Mouse (Mus musculus): ENCODE results near the gene Zfyve28. TPM values are rescaled to one million over a fixed set of nuclear protein-coding genes. Genes with fewer than 3 reads are reported as not detected.

The Zfyve28 gene
- polyA plus RNA-seq, 1 experiment, result 42.2 TPM

GRCm38 (mm10) chr5:34191021-34191420 lies 97.2 kb downstream of the Zfyve28 start:
- TF ChIP-seq CTCF (IDR thresholded peaks at IDR 0.05; ENCODE audit: extremely low read depth, insufficient read depth, low read length) (no peak), POLR2A (IDR thresholded peaks at IDR 0.05; ENCODE audit: extremely low read depth, insufficient read depth, low read length) (no peak)
- Histone ChIP-seq H3K4me1 (ENCODE audit: control insufficient read depth, insufficient read depth, low read length) (peaks cover 11% of the 10 kb centered on the region), H3K27ac (ENCODE audit: insufficient read depth, low read length) (no peak overlapping the region)

GRCm38 (mm10) chr5:34189521-34189920 lies 98.7 kb downstream of the Zfyve28 start:
- Histone ChIP-seq H3K27ac (ENCODE audit: insufficient read depth, low read length) (no peak overlapping the region), H3K4me3 (ENCODE audit: insufficient read depth, low read length) (no peak overlapping the region), H3K4me1 (ENCODE audit: control insufficient read depth, insufficient read depth, low read length) (peaks cover 6% of the 10 kb centered on the region)
- TF ChIP-seq POLR2A (IDR thresholded peaks at IDR 0.05; ENCODE audit: extremely low read depth, insufficient read depth, low read length), result no peak
- no peak for TF ChIP-seq CTCF (IDR thresholded peaks at IDR 0.05; ENCODE audit: extremely low read depth, insufficient read depth, low read length)

More at GRCm38 (mm10) chr5:34191021-34191420, 97.2 kb downstream of the Zfyve28 start:
- no peak overlapping the region for H3K4me3 ChIP-seq (ENCODE audit: insufficient read depth, low read length)

GRCm38 (mm10) chr5:34188856-34189255 lies 99.4 kb downstream of the Zfyve28 start:
- no peak overlapping the region for H3K27ac ChIP-seq (ENCODE audit: insufficient read depth, low read length)
- TF ChIP-seq POLR2A (IDR thresholded peaks at IDR 0.05; ENCODE audit: extremely low read depth, insufficient read depth, low read length) (no peak), CTCF (IDR thresholded peaks at IDR 0.05; ENCODE audit: extremely low read depth, insufficient read depth, low read length) (no peak)
- peaks cover 9% of the 10 kb centered on the region for H3K4me1 ChIP-seq (ENCODE audit: control insufficient read depth, insufficient read depth, low read length)
- peak overlapping the region; percentile 48; the same call in 1 of the 2 replicates for H3K4me3 ChIP-seq (ENCODE audit: insufficient read depth, low read length)

- Histone ChIP-seq H3K27ac (ENCODE audit: insufficient read depth, low read length) (peak within 1 kb of the TSS; percentile 82), H3K4me3 (ENCODE audit: insufficient read depth, low read length) (peak within 1 kb of the TSS; percentile 76), H3K4me1 (ENCODE audit: control insufficient read depth, insufficient read depth, low read length) (peaks cover 12% of the 10 kb centered on the region)
- TF ChIP-seq CTCF (IDR thresholded peaks at IDR 0.05; ENCODE audit: extremely low read depth, insufficient read depth, low read length) (no peak), POLR2A (IDR thresholded peaks at IDR 0.05; ENCODE audit: extremely low read depth, insufficient read depth, low read length) (peak; percentile 88)
Measured at GRCm38 (mm10) chr5:34187601-34188316, 100.5 kb downstream of the Zfyve28 start, which contains the start of gene Mxd4. Gene Mxd4 (minus strand): TSS chr5:34187720.

GRCm38 (mm10) chr5:34186961-34187391 lies 101.3 kb downstream of the Zfyve28 start:
- no peak for TF ChIP-seq CTCF (IDR thresholded peaks at IDR 0.05; ENCODE audit: extremely low read depth, insufficient read depth, low read length)
- TF ChIP-seq POLR2A (IDR thresholded peaks at IDR 0.05; ENCODE audit: extremely low read depth, insufficient read depth, low read length), result no peak
- H3K4me1 ChIP-seq (ENCODE audit: control insufficient read depth, insufficient read depth, low read length), result peaks cover 17% of the 10 kb centered on the region
- peak overlapping the region; percentile 58; the same call in 1 of the 2 replicates for H3K27ac ChIP-seq (ENCODE audit: insufficient read depth, low read length)
- H3K4me3 ChIP-seq (ENCODE audit: insufficient read depth, low read length), result peak overlapping the region; percentile 76

GRCm38 (mm10) chr5:34186391-34186790 lies 101.9 kb downstream of the Zfyve28 start:
- H3K27ac ChIP-seq (ENCODE audit: insufficient read depth, low read length), result peak overlapping the region; percentile 58; the same call in 1 of the 2 replicates
- H3K4me1 ChIP-seq (ENCODE audit: control insufficient read depth, insufficient read depth, low read length), result peaks cover 19% of the 10 kb centered on the region
- peak overlapping the region; percentile 76 for H3K4me3 ChIP-seq (ENCODE audit: insufficient read depth, low read length)
- TF ChIP-seq CTCF (IDR thresholded peaks at IDR 0.05; ENCODE audit: extremely low read depth, insufficient read depth, low read length) (no peak), POLR2A (IDR thresholded peaks at IDR 0.05; ENCODE audit: extremely low read depth, insufficient read depth, low read length) (no peak)

GRCm38 (mm10) chr5:34185791-34186190 lies 102.5 kb downstream of the Zfyve28 start:
- peaks cover 22% of the 10 kb centered on the region for H3K4me1 ChIP-seq (ENCODE audit: control insufficient read depth, insufficient read depth, low read length)
- peak overlapping the region; percentile 76; the same call in 1 of the 2 replicates for H3K4me3 ChIP-seq (ENCODE audit: insufficient read depth, low read length)
- no peak overlapping the region for H3K27ac ChIP-seq (ENCODE audit: insufficient read depth, low read length)
- TF ChIP-seq POLR2A (IDR thresholded peaks at IDR 0.05; ENCODE audit: extremely low read depth, insufficient read depth, low read length), result no peak
- no peak for TF ChIP-seq CTCF (IDR thresholded peaks at IDR 0.05; ENCODE audit: extremely low read depth, insufficient read depth, low read length)

GRCm38 (mm10) chr5:34185051-34185580 lies 103.1 kb downstream of the Zfyve28 start:
- Histone ChIP-seq H3K27ac (ENCODE audit: insufficient read depth, low read length) (peak overlapping the region; percentile 10; the same call in 1 of the 2 replicates), H3K4me1 (ENCODE audit: control insufficient read depth, insufficient read depth, low read length) (peaks cover 22% of the 10 kb centered on the region), H3K4me3 (ENCODE audit: insufficient read depth, low read length) (no peak overlapping the region)
- TF ChIP-seq CTCF (IDR thresholded peaks at IDR 0.05; ENCODE audit: extremely low read depth, insufficient read depth, low read length), result no peak
- TF ChIP-seq POLR2A (IDR thresholded peaks at IDR 0.05; ENCODE audit: extremely low read depth, insufficient read depth, low read length), result no peak

GRCm38 (mm10) chr5:34183976-34184375 lies 104.3 kb downstream of the Zfyve28 start:
- H3K4me1 ChIP-seq (ENCODE audit: control insufficient read depth, insufficient read depth, low read length), result peaks cover 22% of the 10 kb centered on the region
- no peak overlapping the region for H3K4me3 ChIP-seq (ENCODE audit: insufficient read depth, low read length)
- H3K27ac ChIP-seq (ENCODE audit: insufficient read depth, low read length), result peak overlapping the region; percentile 71; the same call in 1 of the 2 replicates
- TF ChIP-seq POLR2A (IDR thresholded peaks at IDR 0.05; ENCODE audit: extremely low read depth, insufficient read depth, low read length) (no peak), CTCF (IDR thresholded peaks at IDR 0.05; ENCODE audit: extremely low read depth, insufficient read depth, low read length) (no peak)
